Mouse (Mus musculus): ENCODE data around the gene Otop2. TPM values are rescaled to one million over a fixed set of nuclear protein-coding genes. Genes with fewer than 3 reads are reported as not detected.

Otop2 gene
- total and polyA plus RNA-seq, 3 experiments = not detected

- TF ChIP-seq NRF1 (IDR thresholded peaks at IDR 0.05; ENCODE audit: insufficient read depth, low read depth, low read length, poor library complexity, severe bottlenecking) (no peak), BHLHE40 (IDR thresholded peaks at IDR 0.05; ENCODE audit: borderline replicate concordance, low read depth, low read length) (no peak), UBTF (IDR thresholded peaks at IDR 0.05; ENCODE audit: borderline replicate concordance, insufficient read depth, low read depth, low read length) (no peak), MAZ (IDR thresholded peaks at IDR 0.05; ENCODE audit: low read depth, low read length) (no peak), ZKSCAN1 (IDR thresholded peaks at IDR 0.05; ENCODE audit: low read depth, low read length) (no peak), ETS1 (IDR thresholded peaks at IDR 0.05; ENCODE audit: low read depth, low read length) (no peak), MYB (IDR thresholded peaks at IDR 0.05; ENCODE audit: low read depth, low read length) (no peak), USF1 (IDR thresholded peaks at IDR 0.05; ENCODE audit: low read depth, low read length) (no peak), ELF1 (IDR thresholded peaks at IDR 0.05; ENCODE audit: low read depth, low read length) (no peak), TAL1 (IDR thresholded peaks at IDR 0.05; ENCODE audit: low read length) (no peak), CHD2 (IDR thresholded peaks at IDR 0.05; ENCODE audit: low read length) (no peak), ZMIZ1 (IDR thresholded peaks at IDR 0.05; ENCODE audit: low read depth, low read length) (no peak), EP300 (IDR thresholded peaks at IDR 0.05; ENCODE audit: low read depth in 1 of 2, low read length in 2 of 2) (no peak), RAD21 (IDR thresholded peaks at IDR 0.05; ENCODE audit: low read depth, low read length) (no peak), POLR2AphosphoS2 (IDR thresholded peaks at IDR 0.05; ENCODE audit: low read length) (no peak), MYC (IDR thresholded peaks at IDR 0.05; ENCODE audit: low read depth, low read length) (no peak), JUND (IDR thresholded peaks at IDR 0.05; ENCODE audit: low read depth, low read length) (no peak), ZNF384 (IDR thresholded peaks at IDR 0.05; ENCODE audit: low read depth, low read length) (no peak), POLR2A (IDR thresholded peaks at IDR 0.05; ENCODE audit: control insufficient read depth in 1 of 2, insufficient read depth in 1 of 2, low read depth in 1 of 2, low read length in 2 of 2, poor library complexity in 1 of 2) (no peak)
- Histone ChIP-seq H3K9ac (ENCODE audit: control insufficient read depth, low read depth, low read length, poor library complexity, severe bottlenecking) (no peak overlapping the region), H3K9me3 (replicated peaks; ENCODE audit: insufficient read depth, low read length) (no peaks in the 10 kb centered on the region), H3K4me1 (ENCODE audit: control insufficient read depth in 1 of 2, insufficient read depth in 2 of 2, low read length in 2 of 2) (no peaks in the 10 kb centered on the region), H3K79me2 (ENCODE audit: control insufficient read depth, insufficient read depth, low read length, poor library complexity) (no peaks in the 10 kb centered on the region), H3K27ac (ENCODE audit: control insufficient read depth, low read depth, low read length) (no peak overlapping the region), H3K4me3 (ENCODE audit: control insufficient read depth in 1 of 2, insufficient read depth in 1 of 2, low read depth in 2 of 2, low read length in 2 of 2) (no peak overlapping the region), H3K27me3 (ENCODE audit: control insufficient read depth in 1 of 2, insufficient read depth in 2 of 2, low read length in 2 of 2) (peaks cover 7 to 10% of the 10 kb centered on the region in 2 experiments), H3K36me3 (ENCODE audit: control insufficient read depth in 1 of 2, insufficient read depth in 2 of 2, low read length in 2 of 2) (no peaks in the 10 kb centered on the region)
- no peak for DNase-seq (ENCODE audit: low read depth, low spot score)
Measured at GRCm38 (mm10) chr11:115308781-115309180, 1.8 kb downstream of the Otop2 start.

- Histone ChIP-seq H3K4me3 (ENCODE audit: control insufficient read depth in 1 of 2, insufficient read depth in 1 of 2, low read depth in 2 of 2, low read length in 2 of 2) (no peak overlapping the region), H3K27ac (ENCODE audit: control insufficient read depth, low read depth, low read length) (no peak overlapping the region), H3K9me3 (replicated peaks; ENCODE audit: insufficient read depth, low read length) (no peaks in the 10 kb centered on the region), H3K36me3 (ENCODE audit: control insufficient read depth in 1 of 2, insufficient read depth in 2 of 2, low read length in 2 of 2) (no peaks in the 10 kb centered on the region), H3K27me3 (ENCODE audit: control insufficient read depth in 1 of 2, insufficient read depth in 2 of 2, low read length in 2 of 2) (peaks cover 10% of the 10 kb centered on the region in 2 experiments; a peak in 3 of 4 replicates), H3K79me2 (ENCODE audit: control insufficient read depth, insufficient read depth, low read length, poor library complexity) (no peaks in the 10 kb centered on the region), H3K9ac (ENCODE audit: control insufficient read depth, low read depth, low read length, poor library complexity, severe bottlenecking) (no peak overlapping the region), H3K4me1 (ENCODE audit: control insufficient read depth in 1 of 2, insufficient read depth in 2 of 2, low read length in 2 of 2) (no peaks in the 10 kb centered on the region)
- TF ChIP-seq ZNF384 (IDR thresholded peaks at IDR 0.05; ENCODE audit: low read depth, low read length) (no peak), SMC3 (IDR thresholded peaks at IDR 0.05; ENCODE audit: low read depth, low read length) (peak; percentile 34), CTCF (IDR thresholded peaks at IDR 0.05 in 2 of 3, conservative IDR thresholded peaks at IDR 0.05 in 1 of 3; ENCODE audit: control insufficient read depth in 1 of 3, insufficient read depth in 1 of 3, low read depth in 2 of 3, low read length in 3 of 3, poor library complexity in 1 of 3, severe bottlenecking in 1 of 3) (peak; percentile 12 to 47 (median 16); a peak in 3 of 6 replicates), RAD21 (IDR thresholded peaks at IDR 0.05; ENCODE audit: low read depth, low read length) (peak; percentile 40), ZKSCAN1 (IDR thresholded peaks at IDR 0.05; ENCODE audit: low read depth, low read length) (no peak)
- DNase-seq (ENCODE audit: low read depth, low spot score) = peak; percentile 30
Measured at GRCm38 (mm10) chr11:115314249-115314648, 7.3 kb downstream of the Otop2 start.
